Mouse (Mus musculus): ENCODE measurements around the gene Tmem242.

Tmem242 gene

DNA sequence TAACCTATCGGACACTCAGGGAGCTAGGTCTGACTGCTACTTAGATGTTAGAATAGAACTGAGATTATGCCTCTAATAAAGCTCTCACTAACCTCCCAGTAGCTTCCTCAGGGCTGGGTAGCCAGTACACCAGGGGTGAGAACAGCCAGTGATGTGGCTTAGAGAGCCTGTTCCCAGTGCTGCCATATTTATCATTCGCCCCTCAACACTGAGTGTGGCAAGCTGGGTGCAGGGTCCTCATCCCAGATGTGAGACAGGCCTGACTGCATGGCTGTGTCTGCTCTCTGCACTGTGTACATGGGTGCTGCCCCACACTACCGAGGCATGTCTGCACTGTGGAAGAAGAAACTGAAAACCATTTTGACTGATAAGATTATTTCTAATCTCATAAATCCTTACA is 26.0 kb downstream of the Tmem242 start:
- no peak for DNase-seq

DNA sequence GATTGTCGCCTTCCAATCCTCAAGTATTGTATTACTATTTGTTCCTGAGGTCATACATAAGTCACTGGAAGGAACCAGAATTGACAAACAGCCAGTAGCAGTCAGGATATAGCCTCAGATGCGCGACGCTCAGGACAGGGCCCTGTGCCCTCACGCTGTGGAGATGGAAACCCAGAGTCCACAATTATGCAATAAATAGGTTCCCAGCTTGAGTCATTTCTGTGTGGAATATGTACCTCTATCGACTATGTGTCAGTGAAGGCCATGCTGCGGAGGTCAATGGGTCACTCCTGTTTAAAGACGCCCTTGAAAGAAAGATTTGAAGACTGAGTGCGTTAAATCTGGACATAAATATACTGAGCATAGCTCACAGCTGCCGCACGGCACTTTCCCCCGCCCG is 26.7 kb downstream of the Tmem242 start:
- DNase-seq: no peak

DNA sequence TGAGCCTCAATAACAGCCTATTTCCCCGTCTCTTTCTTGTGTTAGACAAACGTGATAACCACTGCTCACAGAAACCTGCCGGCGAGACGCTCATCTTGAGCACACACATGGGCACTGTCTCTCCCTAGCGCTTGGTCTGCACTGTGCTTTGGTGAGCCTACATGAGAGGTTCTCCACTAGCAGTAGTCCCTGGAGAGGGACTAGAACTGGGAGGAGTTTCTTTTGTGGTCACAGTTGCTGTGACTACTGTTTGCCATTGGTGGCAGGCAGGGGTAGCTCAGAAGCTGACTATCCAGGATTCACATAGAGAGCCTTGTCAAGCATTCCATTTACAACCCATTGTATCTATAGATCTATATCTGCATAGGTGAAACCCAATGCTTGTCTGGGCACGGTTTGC is 27.3 kb downstream of the Tmem242 start:
- DNase-seq: no peak

DNA sequence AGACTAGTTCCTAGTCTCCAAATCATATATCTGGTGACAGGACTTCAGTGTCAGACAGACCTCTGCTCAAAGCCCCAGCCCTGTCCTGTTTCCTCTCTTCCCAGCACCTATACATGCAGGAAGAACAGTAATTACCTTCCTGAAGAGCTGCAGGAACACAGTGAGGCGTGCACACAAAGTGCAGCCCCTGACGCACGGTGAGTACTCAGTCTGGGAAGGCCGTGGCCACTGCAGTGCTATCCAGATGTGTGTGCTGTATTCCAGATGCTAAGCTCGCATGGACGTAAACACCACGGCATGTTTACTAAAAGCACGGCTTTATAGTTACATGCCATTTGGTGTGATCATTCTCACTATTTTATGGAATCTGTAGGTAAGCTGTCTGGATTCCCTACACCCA is 27.8 kb downstream of the Tmem242 start:
- no peak for DNase-seq

DNA sequence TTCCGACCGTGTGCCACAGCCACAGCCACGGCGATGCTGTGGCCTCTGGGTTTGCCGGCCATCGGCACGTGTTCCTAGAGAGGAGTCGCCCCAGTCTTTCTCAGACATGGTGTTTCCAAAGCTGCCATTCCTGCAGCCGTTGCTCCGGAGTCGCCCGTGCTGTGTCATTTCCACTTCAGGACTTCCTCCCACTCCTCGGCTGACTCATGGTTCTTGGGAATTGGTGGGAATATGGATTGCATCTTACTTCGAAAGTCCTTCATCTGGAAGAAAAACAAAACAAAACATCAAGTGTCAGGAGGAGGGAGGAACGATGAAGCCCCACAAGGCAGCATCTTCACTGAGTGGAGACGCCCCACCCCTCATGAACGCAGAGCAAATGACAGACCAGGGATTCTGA is 28.9 kb downstream of the Tmem242 start:
- no peak for DNase-seq

DNA sequence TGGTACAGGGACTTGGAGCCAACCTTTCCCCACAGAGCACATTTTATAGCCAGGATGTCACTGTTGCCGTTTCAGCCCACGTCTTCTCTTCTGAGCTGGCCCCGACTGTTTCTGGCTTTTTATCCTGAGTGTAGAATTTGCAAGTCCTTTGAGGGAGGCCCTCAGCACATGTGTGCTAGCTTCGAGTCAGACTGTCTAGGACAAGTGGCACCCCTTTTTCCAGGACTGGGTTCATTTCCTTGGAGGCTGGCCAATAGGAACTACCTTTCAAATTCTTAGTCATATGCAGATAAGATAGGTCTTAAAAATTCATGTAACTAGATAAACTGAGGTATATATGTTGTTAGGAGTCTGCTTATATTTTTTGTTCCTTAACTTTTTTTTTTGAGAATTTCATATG is 29.7 kb downstream of the Tmem242 start:
- DNase-seq: no peak

DNA sequence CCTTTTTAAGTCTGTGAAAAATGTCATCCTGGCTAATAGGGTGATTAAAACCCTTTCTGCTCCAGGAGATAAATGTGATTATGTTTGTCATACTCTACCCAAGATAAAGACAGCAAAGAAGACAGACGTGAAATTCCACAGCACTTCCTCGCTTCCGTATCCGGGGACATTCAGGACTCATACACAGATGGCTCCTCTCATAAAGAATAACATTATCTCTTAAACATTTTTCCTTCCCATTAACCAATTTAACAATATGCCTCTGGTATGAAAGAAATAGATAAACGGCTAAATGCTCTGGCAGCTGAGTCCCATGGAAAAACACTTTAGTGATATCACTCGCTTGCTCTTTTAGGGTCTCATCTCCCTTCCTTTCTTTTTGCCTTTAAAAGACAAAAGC is 33.0 kb downstream of the Tmem242 start:
- no peak for DNase-seq

DNA sequence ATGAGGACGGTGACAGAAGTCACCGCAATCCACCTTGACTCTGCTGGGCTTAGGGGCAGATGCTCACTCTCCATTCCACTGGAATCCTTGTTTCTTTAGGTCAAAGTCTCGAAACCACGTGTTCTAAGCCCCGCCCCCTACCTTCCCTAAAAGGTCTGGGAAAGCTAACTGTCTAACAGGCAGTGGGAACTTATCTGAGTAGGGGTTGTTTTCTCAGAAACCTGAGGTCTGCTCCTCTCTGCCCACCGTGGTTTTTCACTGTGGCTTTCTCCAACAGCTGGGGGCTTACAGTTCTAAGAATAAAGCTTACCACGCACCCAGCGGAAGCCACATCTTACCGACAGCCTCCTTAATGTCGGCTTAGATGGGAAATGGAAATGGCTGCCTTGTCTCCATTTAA is 33.5 kb downstream of the Tmem242 start:
- no peak for DNase-seq

DNA sequence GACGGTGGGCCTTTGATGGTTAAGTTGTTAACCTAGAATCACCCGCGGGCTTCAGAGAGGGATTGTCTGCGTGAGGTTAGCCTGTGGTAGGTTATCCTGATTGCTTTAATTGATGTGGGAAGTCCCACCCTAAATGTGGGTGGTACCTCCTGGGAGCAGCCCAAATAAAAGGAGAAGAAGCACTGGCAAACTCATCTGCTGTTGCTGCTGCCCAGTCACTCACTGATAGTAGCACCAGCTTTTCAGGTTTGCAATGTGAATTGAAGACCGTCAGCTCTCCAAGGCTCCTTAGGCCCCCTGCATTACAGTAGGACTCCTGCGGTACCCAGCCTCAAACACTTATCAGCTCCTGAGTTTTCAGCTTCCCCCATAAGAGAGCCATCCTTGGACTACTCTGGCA is 36.2 kb downstream of the Tmem242 start:
- DNase-seq: no peak

DNA sequence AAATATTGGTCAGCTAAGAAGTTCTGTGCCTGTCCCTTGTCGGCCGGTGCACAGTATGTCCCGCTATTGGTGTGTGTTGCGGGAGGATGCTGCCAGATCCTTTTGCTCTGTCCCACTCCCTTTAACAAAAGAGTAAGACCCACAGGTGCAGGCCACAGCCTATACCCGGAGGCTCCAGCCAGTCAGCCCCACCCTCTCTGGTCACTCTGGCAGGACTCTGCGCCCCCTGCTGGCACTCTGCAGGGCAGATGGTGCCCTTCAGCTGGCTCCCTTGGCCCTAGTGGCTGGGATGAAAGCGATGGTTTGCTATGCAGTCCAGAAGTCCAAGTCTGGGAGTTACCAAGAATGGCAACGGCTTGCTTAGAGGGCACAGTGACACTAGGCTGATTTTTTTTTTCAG is 37.4 kb downstream of the Tmem242 start:
- DNase-seq: peak; percentile 90

DNA sequence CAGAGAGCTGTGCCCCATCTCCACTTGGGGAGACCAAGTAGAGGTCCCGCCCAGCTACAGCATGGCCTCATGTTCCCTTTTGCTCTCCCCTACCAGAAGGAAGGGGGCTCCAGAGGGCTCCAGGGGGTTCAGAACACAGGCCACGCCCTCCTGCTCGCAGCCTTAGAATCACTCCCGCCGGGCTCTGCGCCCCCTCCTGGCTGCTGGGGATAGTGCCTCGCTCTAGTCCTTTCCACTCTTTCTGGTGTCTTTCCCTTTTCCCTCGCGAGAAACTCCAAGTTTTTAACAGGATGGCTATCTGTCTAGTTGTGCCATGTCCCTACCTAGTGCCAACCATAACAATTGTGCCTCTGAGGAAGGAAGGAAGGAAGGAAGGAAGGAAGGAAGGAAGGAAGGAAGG is 38.0 kb downstream of the Tmem242 start:
- DNase-seq: peak; percentile 65

DNA sequence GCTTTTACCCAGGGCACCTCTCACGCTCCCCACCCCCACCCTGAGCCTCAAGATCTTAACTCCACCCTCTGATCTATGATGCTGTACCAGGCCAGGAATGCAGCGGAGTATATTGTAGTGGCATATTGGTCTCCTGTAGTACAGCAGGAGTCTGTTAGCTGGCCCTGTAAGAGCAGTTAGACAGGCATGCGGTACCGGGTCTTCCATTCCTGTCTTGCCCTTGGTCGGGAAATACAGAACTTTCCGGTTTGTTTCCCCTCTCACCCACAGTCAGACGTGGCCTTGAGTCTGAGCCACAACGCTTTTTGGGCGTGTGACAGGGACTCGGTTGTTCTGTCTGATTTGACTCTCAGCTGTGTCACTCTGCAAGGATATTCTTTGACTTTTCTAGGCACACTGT is 38.8 kb downstream of the Tmem242 start:
- DNase-seq: no peak

DNA sequence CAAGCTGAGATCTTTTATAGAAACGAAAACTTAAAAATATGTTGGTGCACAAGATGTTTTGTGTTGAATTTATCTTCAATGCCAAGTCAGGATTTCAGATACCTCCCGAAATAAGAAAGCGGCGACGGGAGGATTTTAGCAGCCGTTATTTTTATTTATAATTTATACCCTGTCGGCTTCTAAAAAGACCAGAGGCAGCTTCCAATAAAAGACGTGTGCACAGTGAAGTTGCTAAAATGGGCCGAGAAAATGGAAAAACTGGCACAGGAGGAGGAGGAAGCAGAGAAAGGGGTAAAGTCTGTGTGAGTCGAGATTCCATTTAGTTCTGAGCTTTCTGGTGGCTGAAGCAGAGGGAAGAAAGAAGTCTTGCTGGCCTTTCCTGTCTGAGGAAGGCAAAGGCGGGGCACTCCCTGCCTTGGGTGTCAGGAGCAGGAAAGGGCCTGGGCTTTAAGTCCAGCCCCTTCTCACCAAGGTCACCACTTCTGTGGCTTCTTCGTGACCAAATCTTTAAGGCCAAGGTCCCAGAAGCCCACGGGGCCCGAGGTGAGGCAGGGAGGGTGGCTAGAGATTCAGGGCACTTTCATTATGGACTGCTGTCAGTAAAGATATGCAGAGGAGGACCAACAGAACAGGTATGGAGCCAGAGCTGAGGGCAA is 39.5 kb downstream of the Tmem242 start:
- no peak for DNase-seq

DNA sequence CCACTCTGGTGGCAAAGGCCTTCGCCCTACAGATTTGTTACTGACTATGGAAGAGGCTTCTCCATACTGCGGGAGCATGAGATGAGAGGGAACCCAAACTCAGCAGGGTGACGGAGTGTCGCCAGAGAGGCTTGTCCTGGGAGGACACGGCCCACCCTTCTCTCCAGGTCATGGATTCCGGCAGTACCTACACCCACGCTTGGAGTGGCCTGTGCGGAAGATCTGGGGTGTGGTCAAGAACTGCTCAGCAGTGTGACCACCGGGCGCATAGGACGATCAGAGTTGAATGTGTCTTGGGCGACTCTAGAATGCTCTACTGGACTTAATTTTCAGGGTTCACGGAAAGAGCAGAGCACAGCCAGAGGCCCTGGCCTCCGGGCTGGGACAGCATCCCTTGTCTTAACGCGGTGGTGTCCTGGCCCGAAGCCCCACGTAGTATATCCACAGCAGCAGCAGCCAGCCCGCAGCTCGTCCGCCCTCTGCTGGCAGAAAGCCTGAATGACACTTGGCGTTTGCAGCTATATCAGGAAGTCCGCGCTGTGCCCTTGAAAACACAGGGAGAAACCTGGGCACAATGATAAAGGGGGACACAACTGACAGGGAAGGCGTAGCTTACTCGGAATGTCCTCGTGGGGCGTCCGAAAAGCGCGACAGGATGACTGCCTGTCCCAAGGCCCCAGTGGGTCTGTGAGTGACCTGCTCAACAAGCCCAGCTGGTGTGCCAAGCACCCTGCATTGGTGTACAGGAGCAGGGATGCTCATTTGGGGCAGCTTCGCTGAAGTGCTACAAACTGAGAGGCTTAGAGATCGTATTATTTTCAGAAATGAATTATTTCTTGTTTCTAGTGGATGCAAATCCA is 42.7 kb downstream of the Tmem242 start:
- DNase-seq: peak; percentile 87

DNA sequence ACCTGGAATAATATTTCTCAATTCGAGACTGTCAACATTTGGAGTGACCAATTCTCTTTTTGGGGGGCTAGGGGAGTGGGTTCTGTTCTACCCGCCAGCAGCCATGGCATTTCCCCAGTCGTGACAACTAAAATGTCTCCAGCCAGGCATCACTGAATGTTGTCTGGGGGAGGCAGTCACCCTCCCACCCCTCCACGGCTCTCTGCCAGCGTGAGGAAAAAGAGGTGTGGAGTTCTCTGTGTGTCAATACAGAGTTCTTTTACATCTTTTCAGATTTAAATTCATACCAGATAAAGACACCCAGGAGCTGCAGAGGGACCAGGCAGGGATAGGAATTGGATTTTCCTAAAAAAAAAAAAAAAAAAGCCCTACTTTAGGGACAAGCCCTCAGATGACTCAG is 43.8 kb downstream of the Tmem242 start:
- DNase-seq: no peak

DNA sequence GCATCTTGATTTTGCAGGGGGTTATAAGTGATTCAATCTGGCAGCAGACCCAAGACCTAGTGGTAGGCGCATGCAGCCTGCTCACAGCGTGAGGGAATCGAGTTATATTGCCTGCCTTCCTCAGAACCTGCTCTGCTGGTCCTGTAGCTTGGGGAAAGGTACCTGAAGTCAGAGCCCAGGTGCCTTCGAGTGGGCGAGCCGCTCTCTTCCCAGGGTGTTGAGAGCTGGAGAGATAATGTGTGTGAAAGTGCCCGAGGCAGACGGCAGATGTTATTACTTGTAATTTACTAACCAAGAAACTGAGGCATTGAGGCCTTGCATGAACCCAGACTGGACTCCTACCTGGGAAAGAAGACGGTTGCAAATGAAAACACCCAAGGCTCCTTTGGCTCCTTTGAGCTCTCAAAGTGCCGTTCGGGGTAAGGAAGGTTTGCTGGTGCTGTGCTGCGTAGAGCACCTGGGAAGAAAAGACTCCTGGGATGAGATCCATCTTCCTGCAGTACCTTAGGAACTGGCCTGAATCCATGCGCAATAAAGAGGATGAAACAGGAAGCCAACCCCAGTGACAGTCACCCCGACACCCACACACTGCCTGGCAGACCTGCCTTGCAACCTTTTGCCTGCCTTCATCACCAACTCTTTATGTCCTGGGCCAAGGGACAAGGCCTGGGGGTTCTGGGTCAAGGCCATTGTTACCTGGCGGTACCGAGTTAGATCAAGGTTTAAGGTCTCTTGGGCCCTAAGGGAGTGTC is 44.4 kb downstream of the Tmem242 start:
- DNase-seq: no peak

DNA sequence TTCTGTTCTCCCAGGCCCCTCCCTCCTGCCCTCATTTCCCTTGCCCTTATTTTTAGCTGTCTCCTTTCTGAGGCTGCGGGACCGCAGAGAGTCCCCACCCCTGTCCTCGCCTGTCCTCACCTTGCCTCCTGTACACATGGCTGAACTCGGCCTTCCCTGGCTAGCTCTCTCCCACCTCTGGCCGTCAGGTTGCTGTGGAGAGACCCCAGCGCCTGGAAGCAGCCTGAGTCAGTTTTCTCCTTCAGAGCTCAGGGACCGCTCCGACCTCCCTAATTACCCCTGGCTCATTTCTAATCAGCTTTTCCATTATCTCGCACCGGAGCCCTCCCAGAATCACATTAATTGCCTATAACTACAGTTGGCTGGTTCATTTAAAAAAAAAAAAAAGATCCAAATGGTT is 49.4 kb downstream of the Tmem242 start:
- no peak for DNase-seq

DNA sequence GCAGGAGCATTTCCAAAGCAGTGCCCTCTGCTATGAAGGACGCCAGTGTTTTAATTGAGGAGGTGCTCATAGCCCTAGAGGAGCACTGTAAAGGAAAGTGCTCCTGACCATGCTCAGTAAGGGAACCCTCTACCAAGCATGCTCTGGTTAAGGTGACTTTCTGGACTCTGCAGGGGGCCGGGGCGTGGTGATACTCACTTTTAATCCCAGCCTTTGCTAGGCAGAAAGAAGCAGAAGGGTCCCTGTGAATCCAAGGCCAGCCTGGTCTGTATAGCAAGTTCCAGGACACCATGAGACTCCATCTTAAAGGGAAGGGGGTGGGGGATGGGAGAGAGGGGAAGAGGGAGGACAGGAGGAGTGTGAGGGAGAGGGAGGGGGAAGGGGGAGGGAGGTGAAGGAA is 51.7 kb downstream of the Tmem242 start:
- DNase-seq: no peak

DNA sequence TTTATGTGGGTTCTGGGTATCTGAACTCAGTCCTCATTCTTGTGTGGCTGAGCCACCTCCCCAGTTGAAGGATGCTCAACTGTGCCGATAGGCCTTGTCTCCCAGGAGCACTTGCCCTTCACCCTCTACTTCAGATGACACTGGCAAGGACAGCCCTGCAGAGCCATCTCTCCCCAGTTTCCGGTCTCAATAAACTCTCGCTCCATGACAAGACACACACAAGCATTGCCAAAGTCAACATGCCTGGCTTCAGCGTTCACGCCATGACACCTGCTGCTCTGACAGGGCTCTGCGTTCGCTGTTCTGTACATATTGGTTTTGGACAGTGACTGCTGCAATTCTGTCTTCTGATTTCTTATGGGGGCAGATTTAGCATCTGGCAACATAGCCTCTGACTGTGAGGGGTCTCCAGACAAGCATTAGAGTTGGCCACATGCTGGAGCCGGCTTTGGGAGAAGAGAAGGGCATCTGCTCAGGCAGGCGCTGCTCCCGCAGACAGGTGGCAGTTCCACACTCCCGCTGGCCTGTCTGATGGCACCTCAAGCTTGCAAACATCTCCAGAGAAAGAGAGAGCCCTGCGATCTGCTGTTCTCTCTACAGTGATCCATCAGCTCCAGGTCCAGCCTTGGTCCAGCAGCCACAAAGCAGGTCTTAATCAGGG is 53.0 kb downstream of the Tmem242 start:
- DNase-seq: peak; percentile 88

DNA sequence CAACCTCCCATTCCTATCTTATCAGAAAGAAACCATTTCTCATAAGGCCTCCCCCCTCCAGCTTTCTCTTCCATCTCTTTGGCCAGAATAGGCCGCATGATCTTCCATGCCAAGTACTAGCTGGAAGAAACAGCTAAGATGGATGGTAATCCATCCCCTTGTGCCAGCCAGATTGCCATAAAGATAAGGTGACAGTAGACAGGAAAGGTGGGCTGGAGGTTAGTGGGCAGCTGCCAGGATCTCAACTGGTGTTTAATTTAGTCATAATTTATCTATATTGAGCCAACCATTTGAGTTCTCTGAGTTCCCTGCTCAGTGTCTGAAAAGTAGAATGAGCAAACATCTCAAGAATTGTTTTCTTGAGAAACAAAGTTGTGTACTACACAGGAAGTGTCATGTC is 54.4 kb downstream of the Tmem242 start:
- no peak for DNase-seq

DNA sequence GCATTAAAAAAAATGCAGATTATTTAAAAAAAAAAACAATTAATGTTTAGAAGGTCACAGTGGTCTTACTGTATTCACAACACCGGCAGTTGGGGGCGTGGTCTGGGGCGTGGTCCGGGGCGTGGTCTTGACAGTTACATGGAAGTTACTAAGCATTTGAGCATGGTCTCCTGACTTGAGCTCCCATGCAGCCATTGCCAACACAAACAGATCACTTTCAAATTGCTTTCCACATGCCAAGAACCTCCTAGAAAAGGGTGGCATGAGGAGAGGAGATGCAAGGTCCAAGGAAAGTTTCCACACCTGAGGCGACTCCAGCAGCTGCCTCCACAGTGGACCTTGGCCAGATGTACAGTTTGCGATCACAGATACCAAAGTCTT is 62.1 kb downstream of the Tmem242 start:
- no peak for DNase-seq

DNA sequence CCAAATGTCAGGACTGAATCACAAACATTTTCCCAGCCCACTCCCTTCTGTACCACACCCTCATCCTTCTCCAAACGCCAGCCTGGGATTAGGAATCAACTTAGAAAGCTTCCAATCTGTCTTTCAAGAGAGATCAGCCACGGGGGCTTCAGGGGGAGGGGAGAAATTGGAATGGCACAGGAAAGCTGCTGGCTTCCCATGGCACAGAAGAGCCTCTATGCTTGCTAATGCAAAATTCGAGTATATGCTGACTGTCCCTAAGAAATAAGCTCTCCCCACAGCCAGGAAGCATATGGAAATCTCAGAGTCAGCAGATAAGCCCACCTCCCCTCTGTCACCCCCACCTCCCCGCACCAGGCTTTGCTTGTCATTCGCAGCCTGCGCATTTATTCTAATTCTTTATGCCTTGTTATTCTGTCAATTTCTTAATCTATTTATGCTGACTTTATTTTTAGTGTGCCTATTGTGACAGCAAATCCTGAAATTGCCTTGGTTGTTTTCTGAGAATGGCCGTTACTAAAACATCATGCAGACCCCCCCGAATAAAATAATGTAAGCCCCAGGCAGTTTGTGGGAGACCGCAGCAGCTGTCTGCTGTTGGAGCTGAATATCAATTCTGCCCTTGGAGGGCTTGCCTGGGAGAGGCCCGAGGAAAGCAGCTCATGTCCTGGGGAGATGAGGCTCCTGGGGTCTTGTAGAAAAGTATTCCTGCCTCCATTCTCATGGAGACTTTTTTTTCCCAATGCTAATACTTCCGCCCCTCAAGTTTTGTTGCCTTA is 62.7 kb downstream of the Tmem242 start:
- no peak for DNase-seq

DNA sequence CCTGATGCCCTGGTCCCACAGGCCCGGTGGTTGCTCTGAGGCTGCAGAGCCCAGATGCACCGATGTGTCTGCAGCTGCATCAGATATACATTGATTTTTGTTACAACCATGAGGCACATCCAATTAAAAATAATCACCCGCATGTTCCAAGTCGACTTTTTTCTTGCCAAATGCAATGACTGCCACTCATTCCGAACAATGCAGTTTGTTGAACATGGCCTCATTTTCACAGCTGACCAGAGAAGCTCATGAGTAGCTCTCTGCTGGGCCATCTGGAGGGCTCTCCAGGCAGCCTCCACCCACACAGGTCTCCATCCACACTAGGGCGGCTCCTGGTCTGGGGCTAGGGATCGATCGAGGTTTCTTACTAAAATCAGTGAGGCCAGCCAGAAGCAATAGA is 67.1 kb downstream of the Tmem242 start:
- peak; percentile 74 for DNase-seq

Data from cerebellum, adult 9-11 months (tissue).